Mouse (Mus musculus): ENCODE measurements at regions not wholly inside any gene's neighbourhood (a gene's known extent, or its start where the extent isn't known, plus 50 kb on each side); places are given as distances from the start of the nearest gene placed in this dataset.

GRCm38 (mm10) chr9:63059234-63059842, 71.6 kb upstream of the Pias1 start:
- peak overlapping the region; percentile 29; the same call in 1 of the 2 replicates for H3K9ac ChIP-seq (replicated peaks; ENCODE audit: low read length)
- DNase-seq (ENCODE audit: low spot score) (peak; percentile 76), ATAC-seq (peak; percentile 90)
- no peaks in the 10 kb centered on the region for H3K36me3 ChIP-seq (ENCODE audit: insufficient read depth, low read length)
- peak overlapping the region; percentile 49 for H3K4me2 ChIP-seq (ENCODE audit: low read depth, low read length)
- H3K27ac ChIP-seq: peak overlapping the region; percentile 70
- peak overlapping the region; percentile 9; the same call in 1 of the 2 replicates for H3K4me3 ChIP-seq (ENCODE audit: low read length)
- 3% methylated on average over 10 of the region's 10 CpGs for WGBS
- H3K27me3 ChIP-seq (ENCODE audit: insufficient read depth, low read length): no peaks in the 10 kb centered on the region
- 0 out of 2 replicates have a peak, but pooled peaks cover 4% of the 10 kb centered on the region for H3K9me3 ChIP-seq (ENCODE audit: low read length)
- TF ChIP-seq CTCF (IDR thresholded peaks at IDR 0.05; ENCODE audit: low read depth): no peak
- H3K4me1 ChIP-seq (ENCODE audit: insufficient read depth, low read length): no peaks in the 10 kb centered on the region

GRCm38 (mm10) chr9:63058506-63059233, 70.9 kb upstream of the Pias1 start:
- H3K4me1 ChIP-seq (ENCODE audit: insufficient read depth, low read length): no peaks in the 10 kb centered on the region
- peak overlapping the region; percentile 49 for H3K4me2 ChIP-seq (ENCODE audit: low read depth, low read length)
- TF ChIP-seq CTCF (IDR thresholded peaks at IDR 0.05; ENCODE audit: low read depth): no peak
- H3K9me3 ChIP-seq (ENCODE audit: low read length): 0 out of 2 replicates have a peak, but pooled peaks cover 4% of the 10 kb centered on the region
- no peaks in the 10 kb centered on the region for H3K27me3 ChIP-seq (ENCODE audit: insufficient read depth, low read length)
- ATAC-seq: peak; percentile 49; the same call in 1 of the 2 replicates
- H3K9ac ChIP-seq (replicated peaks; ENCODE audit: low read length): peak overlapping the region; percentile 29; the same call in 1 of the 2 replicates
- H3K27ac ChIP-seq: peak overlapping the region; percentile 70
- peak; percentile 54 for DNase-seq (ENCODE audit: low spot score)
- H3K4me3 ChIP-seq (ENCODE audit: low read length): peak overlapping the region; percentile 9; the same call in 1 of the 2 replicates
- WGBS: 19% methylated on average over 16 of the region's 16 CpGs
- no peaks in the 10 kb centered on the region for H3K36me3 ChIP-seq (ENCODE audit: insufficient read depth, low read length)

GRCm38 (mm10) chr9:63056695-63057349, 69.1 kb upstream of the Pias1 start:
- Histone ChIP-seq H3K27ac (no peak overlapping the region), H3K4me1 (ENCODE audit: insufficient read depth, low read length) (no peaks in the 10 kb centered on the region), H3K4me2 (ENCODE audit: low read depth, low read length) (no peak overlapping the region), H3K4me3 (ENCODE audit: low read length) (no peak overlapping the region), H3K9ac (replicated peaks; ENCODE audit: low read length) (no peak overlapping the region), H3K27me3 (ENCODE audit: insufficient read depth, low read length) (no peaks in the 10 kb centered on the region), H3K9me3 (ENCODE audit: low read length) (no peaks in the 10 kb centered on the region), H3K36me3 (ENCODE audit: insufficient read depth, low read length) (no peaks in the 10 kb centered on the region)
- no peak for TF ChIP-seq CTCF (IDR thresholded peaks at IDR 0.05; ENCODE audit: low read depth)
- 78% methylated on average over 9 of the region's 9 CpGs for WGBS
- ATAC-seq (no peak), DNase-seq (ENCODE audit: low spot score) (no peak)

GRCm38 (mm10) chr9:63052181-63052580, 64.5 kb upstream of the Pias1 start:
- no peak overlapping the region for H3K4me2 ChIP-seq (ENCODE audit: low read depth, low read length)
- H3K9ac ChIP-seq (replicated peaks; ENCODE audit: low read length): no peak overlapping the region
- H3K4me1 ChIP-seq (ENCODE audit: insufficient read depth, low read length): no peaks in the 10 kb centered on the region
- 61% methylated on average over 4 of the region's 4 CpGs for WGBS
- no peaks in the 10 kb centered on the region for H3K9me3 ChIP-seq (ENCODE audit: low read length)
- DNase-seq (ENCODE audit: low spot score) (no peak), ATAC-seq (no peak)
- TF ChIP-seq CTCF (IDR thresholded peaks at IDR 0.05; ENCODE audit: low read depth): peak; percentile 33; the same call in 1 of the 2 replicates
- no peak overlapping the region for H3K4me3 ChIP-seq (ENCODE audit: low read length)
- no peak overlapping the region for H3K27ac ChIP-seq
- no peaks in the 10 kb centered on the region for H3K27me3 ChIP-seq (ENCODE audit: insufficient read depth, low read length)
- H3K36me3 ChIP-seq (ENCODE audit: insufficient read depth, low read length): no peaks in the 10 kb centered on the region

- Histone ChIP-seq H3K4me2 (ENCODE audit: low read depth, low read length) (no peak overlapping the region), H3K9ac (replicated peaks; ENCODE audit: low read length) (no peak overlapping the region), H3K27ac (no peak overlapping the region), H3K9me3 (ENCODE audit: low read length) (no peaks in the 10 kb centered on the region), H3K27me3 (ENCODE audit: insufficient read depth, low read length) (no peaks in the 10 kb centered on the region), H3K4me3 (ENCODE audit: low read length) (no peak overlapping the region), H3K36me3 (ENCODE audit: insufficient read depth, low read length) (no peaks in the 10 kb centered on the region), H3K4me1 (ENCODE audit: insufficient read depth, low read length) (no peaks in the 10 kb centered on the region)
- TF ChIP-seq CTCF (IDR thresholded peaks at IDR 0.05; ENCODE audit: low read depth): no peak
- ATAC-seq: no peak
- WGBS: 80% methylated on average over 4 of the region's 4 CpGs
- DNase-seq (ENCODE audit: low spot score): no peak
Observed at GRCm38 (mm10) chr9:63051631-63052030, 63.9 kb upstream of the Pias1 start.

GRCm38 (mm10) chr9:63049290-63049689, 61.6 kb upstream of the Pias1 start:
- no peak overlapping the region for H3K27ac ChIP-seq
- no peak overlapping the region for H3K9ac ChIP-seq (replicated peaks; ENCODE audit: low read length)
- ATAC-seq (no peak), DNase-seq (ENCODE audit: low spot score) (no peak)
- no peaks in the 10 kb centered on the region for H3K4me1 ChIP-seq (ENCODE audit: insufficient read depth, low read length)
- no peak overlapping the region for H3K4me3 ChIP-seq (ENCODE audit: low read length)
- no peak overlapping the region for H3K4me2 ChIP-seq (ENCODE audit: low read depth, low read length)
- no peak for TF ChIP-seq CTCF (IDR thresholded peaks at IDR 0.05; ENCODE audit: low read depth)
- H3K27me3 ChIP-seq (ENCODE audit: insufficient read depth, low read length): no peaks in the 10 kb centered on the region
- H3K36me3 ChIP-seq (ENCODE audit: insufficient read depth, low read length): no peaks in the 10 kb centered on the region
- no peaks in the 10 kb centered on the region for H3K9me3 ChIP-seq (ENCODE audit: low read length)
- 89% methylated on average over 5 of the region's 5 CpGs for WGBS
